Mouse (Mus musculus): Measurements from ENCODE around the gene Mrpl23. TPM values are rescaled to one million over a fixed set of nuclear protein-coding genes. Genes with fewer than 3 reads are reported as not detected.

The Mrpl23 gene
- polyA plus RNA-seq, 1 experiment: 21.3 TPM

GRCm38 (mm10) chr7:142529350-142529749 lies 3.1 kb upstream of the Mrpl23 start:
- TF ChIP-seq POLR2A (IDR thresholded peaks at IDR 0.05; ENCODE audit: control insufficient read depth, extremely low read depth, insufficient read depth, low read length, poor library complexity): no peak
- no peak for TF ChIP-seq CTCF (IDR thresholded peaks at IDR 0.05; ENCODE audit: borderline replicate concordance, control insufficient read depth, extremely low read depth, insufficient read depth, low read length, poor library complexity)
- Histone ChIP-seq H3K27ac (ENCODE audit: control insufficient read depth, insufficient read depth, low read length) (no peak overlapping the region), H3K4me3 (ENCODE audit: control insufficient read depth, insufficient read depth, low read length) (no peak overlapping the region), H3K4me1 (replicated peaks; ENCODE audit: control insufficient read depth, insufficient read depth, low read length) (peaks cover 14% of the 10 kb centered on the region), H3K27me3 (ENCODE audit: control insufficient read depth, insufficient read depth, low read length) (no peaks in the 10 kb centered on the region), H3K36me3 (ENCODE audit: control insufficient read depth, insufficient read depth, low read length) (no peaks in the 10 kb centered on the region)
- 90% methylated on average over 10 of the region's 10 CpGs for WGBS
- DNase-seq: no peak

DNA sequence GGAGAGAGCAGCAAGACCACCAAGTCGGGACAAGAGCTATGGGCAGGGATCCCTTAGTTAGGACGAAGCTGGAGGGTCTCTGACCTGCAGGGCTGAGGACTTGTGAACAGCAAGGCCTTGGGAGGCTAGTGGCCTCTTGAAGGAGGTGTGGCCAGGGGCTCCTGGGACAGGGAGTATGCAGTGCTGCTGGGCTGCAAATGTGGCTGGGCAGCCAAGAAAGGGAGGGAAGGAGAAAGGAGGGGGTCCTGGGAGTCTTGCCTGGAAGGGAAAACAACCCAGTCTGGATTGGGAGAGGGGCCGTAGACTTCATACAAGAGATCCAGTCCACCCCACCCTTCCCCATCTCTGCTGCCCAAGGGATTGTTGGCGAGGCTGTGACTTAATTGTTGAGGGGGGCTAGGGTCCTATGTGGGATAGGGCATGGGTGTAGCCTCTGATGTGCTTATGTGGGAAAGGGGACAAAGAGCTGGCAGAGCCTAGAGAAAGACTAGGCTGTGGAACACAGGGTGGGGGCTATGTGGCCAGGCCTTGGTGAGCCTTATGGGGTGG lies 439 bp upstream of the Mrpl23 start:
- no peak for TF ChIP-seq CTCF (IDR thresholded peaks at IDR 0.05; ENCODE audit: borderline replicate concordance, control insufficient read depth, extremely low read depth, insufficient read depth, low read length, poor library complexity)
- TF ChIP-seq POLR2A (IDR thresholded peaks at IDR 0.05; ENCODE audit: control insufficient read depth, extremely low read depth, insufficient read depth, low read length, poor library complexity): no peak
- WGBS: 89% methylated on average over 4 of the region's 4 CpGs
- Histone ChIP-seq H3K27ac (ENCODE audit: control insufficient read depth, insufficient read depth, low read length) (no peak overlapping the region), H3K36me3 (ENCODE audit: control insufficient read depth, insufficient read depth, low read length) (no peaks in the 10 kb centered on the region), H3K4me1 (replicated peaks; ENCODE audit: control insufficient read depth, insufficient read depth, low read length) (peaks cover 14% of the 10 kb centered on the region), H3K27me3 (ENCODE audit: control insufficient read depth, insufficient read depth, low read length) (no peaks in the 10 kb centered on the region), H3K4me3 (ENCODE audit: control insufficient read depth, insufficient read depth, low read length) (no peak overlapping the region)
- no peak for DNase-seq

DNA sequence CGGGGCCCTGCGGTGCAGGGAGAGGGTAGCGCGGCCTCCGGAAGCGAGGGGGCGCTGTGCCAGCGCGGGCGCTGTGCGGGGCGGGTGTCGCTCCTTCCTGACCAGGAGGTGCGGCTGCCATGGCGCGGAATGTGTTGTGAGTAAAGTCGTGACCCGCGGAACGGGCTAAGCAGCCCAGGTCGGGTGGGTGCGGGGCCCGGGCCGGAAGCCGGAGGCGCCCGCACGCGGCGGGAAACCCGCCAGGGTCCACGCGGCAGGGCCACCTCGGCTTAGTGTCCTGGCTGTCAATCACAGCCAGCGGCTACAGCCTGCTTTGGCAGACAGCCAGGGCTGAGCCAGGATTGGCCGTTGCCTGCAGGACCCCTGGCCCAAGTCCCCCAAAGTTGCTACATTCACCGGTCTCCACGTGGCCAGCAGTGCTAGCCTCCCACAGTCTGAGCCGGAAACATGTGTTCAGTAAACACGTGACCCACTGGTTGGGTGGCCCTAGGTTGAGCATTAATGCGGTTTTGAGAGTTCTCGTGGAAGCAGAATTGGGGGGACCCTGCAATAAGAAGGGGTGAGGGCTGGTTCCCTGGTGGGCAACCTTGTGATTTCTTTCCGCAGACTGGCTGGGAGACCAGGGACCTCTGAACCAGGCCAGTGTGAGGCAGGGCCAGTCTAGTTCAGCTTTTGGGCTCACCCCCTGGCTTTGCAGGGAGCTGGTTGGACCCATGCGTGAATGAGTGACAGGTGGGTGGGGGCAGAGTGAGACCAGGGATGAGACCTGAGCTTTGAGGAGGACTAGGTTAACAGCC lies 771 bp downstream of the Mrpl23 start:
- H3K27me3 ChIP-seq (ENCODE audit: control insufficient read depth, insufficient read depth, low read length): no peaks in the 10 kb centered on the region
- H3K4me1 ChIP-seq (replicated peaks; ENCODE audit: control insufficient read depth, insufficient read depth, low read length): peaks cover 16% of the 10 kb centered on the region
- no peak overlapping the region for H3K27ac ChIP-seq (ENCODE audit: control insufficient read depth, insufficient read depth, low read length)
- peak; percentile 81 for DNase-seq
- WGBS: under 1% methylated on average over 37 of the region's 44 CpGs
- no peaks in the 10 kb centered on the region for H3K36me3 ChIP-seq (ENCODE audit: control insufficient read depth, insufficient read depth, low read length)
- peak overlapping the region; percentile 82 for H3K4me3 ChIP-seq (ENCODE audit: control insufficient read depth, insufficient read depth, low read length)
- peak; percentile 92; the same call in 1 of the 2 replicates for TF ChIP-seq CTCF (IDR thresholded peaks at IDR 0.05; ENCODE audit: borderline replicate concordance, control insufficient read depth, extremely low read depth, insufficient read depth, low read length, poor library complexity)
- 0 out of 2 replicates have a peak, but pooled peaks have one; percentile 45 for TF ChIP-seq POLR2A (IDR thresholded peaks at IDR 0.05; ENCODE audit: control insufficient read depth, extremely low read depth, insufficient read depth, low read length, poor library complexity)

DNA sequence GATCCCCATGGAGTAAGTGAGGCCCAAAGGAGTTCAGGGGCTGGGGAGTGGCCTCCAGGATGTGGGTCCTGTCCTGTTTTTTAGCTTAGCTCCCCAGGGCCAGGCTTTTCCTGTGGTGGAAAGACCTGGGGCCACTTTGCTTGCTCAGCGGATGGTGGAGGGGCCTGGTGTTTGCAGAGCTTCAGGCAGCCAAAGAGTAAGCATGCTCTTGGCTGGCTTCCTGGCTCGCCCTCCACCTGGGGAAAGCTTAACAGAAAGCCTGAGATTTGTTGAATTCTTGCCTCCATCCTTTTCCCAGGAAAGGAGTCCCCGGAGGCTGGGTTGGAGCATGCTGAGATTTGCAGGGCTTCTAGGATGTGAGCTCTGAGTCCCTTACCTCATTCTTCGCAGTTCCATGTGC lies 2.6 kb downstream of the Mrpl23 start:
- Histone ChIP-seq H3K27me3 (ENCODE audit: control insufficient read depth, insufficient read depth, low read length) (no peaks in the 10 kb centered on the region), H3K4me1 (replicated peaks; ENCODE audit: control insufficient read depth, insufficient read depth, low read length) (peaks cover 18% of the 10 kb centered on the region), H3K4me3 (ENCODE audit: control insufficient read depth, insufficient read depth, low read length) (no peak overlapping the region), H3K36me3 (ENCODE audit: control insufficient read depth, insufficient read depth, low read length) (no peaks in the 10 kb centered on the region), H3K27ac (ENCODE audit: control insufficient read depth, insufficient read depth, low read length) (no peak overlapping the region)
- 92% methylated on average over 4 of the region's 4 CpGs for WGBS
- TF ChIP-seq CTCF (IDR thresholded peaks at IDR 0.05; ENCODE audit: borderline replicate concordance, control insufficient read depth, extremely low read depth, insufficient read depth, low read length, poor library complexity): no peak
- TF ChIP-seq POLR2A (IDR thresholded peaks at IDR 0.05; ENCODE audit: control insufficient read depth, extremely low read depth, insufficient read depth, low read length, poor library complexity): no peak
- DNase-seq: no peak

DNA sequence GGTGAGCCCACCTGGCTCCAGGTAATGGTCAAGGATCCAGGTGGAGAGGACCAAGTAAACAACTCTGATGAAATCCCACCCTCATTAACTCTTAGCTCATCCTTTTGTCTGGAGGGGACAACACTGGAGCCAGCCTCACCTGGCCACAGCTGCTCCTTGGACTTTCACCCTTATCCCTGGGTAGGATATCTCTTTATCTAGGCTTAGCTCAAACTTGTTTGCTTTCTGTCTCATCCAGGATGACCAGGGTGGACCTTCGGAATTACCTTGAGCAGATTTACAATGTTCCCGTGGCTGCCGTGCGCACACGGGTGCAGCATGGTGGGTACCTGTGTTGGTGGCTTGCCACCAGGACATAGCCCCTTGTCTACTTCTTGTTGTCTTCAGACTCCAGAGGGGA lies 3.3 kb downstream of the Mrpl23 start:
- no peak overlapping the region for H3K27ac ChIP-seq (ENCODE audit: control insufficient read depth, insufficient read depth, low read length)
- WGBS: over 99% methylated on average over 5 of the region's 5 CpGs
- peaks cover 3% of the 10 kb centered on the region for H3K36me3 ChIP-seq (ENCODE audit: control insufficient read depth, insufficient read depth, low read length)
- no peak for DNase-seq
- H3K4me3 ChIP-seq (ENCODE audit: control insufficient read depth, insufficient read depth, low read length): no peak overlapping the region
- H3K27me3 ChIP-seq (ENCODE audit: control insufficient read depth, insufficient read depth, low read length): no peaks in the 10 kb centered on the region
- TF ChIP-seq CTCF (IDR thresholded peaks at IDR 0.05; ENCODE audit: borderline replicate concordance, control insufficient read depth, extremely low read depth, insufficient read depth, low read length, poor library complexity) (no peak), POLR2A (IDR thresholded peaks at IDR 0.05; ENCODE audit: control insufficient read depth, extremely low read depth, insufficient read depth, low read length, poor library complexity) (no peak)
- H3K4me1 ChIP-seq (replicated peaks; ENCODE audit: control insufficient read depth, insufficient read depth, low read length): peaks cover 18% of the 10 kb centered on the region

DNA sequence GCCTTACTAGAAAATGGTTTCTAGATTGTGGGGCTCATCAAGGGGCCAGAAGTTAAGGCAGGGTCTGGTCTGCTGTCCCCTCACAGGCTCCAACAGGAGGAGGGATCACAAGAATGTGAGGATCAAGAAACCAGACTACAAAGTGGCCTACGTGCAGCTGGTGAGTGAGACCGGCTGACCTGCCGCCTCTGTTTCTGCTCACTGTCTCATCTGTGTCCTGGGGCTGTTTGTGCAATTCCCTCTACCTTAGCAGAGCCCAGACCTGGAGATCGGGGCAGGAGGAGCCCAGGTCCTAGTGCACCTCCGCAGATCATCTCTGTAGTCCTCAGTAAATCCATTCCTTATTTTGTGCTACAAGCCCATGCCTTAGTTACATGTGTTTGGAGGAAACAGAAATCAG lies 4.7 kb downstream of the Mrpl23 start:
- no peak overlapping the region for H3K27ac ChIP-seq (ENCODE audit: control insufficient read depth, insufficient read depth, low read length)
- peaks cover 8% of the 10 kb centered on the region for H3K36me3 ChIP-seq (ENCODE audit: control insufficient read depth, insufficient read depth, low read length)
- 91% methylated on average over 5 of the region's 5 CpGs for WGBS
- TF ChIP-seq POLR2A (IDR thresholded peaks at IDR 0.05; ENCODE audit: control insufficient read depth, extremely low read depth, insufficient read depth, low read length, poor library complexity) (no peak), CTCF (IDR thresholded peaks at IDR 0.05; ENCODE audit: borderline replicate concordance, control insufficient read depth, extremely low read depth, insufficient read depth, low read length, poor library complexity) (no peak)
- peaks cover 18% of the 10 kb centered on the region for H3K4me1 ChIP-seq (replicated peaks; ENCODE audit: control insufficient read depth, insufficient read depth, low read length)
- DNase-seq: no peak
- H3K27me3 ChIP-seq (ENCODE audit: control insufficient read depth, insufficient read depth, low read length): no peaks in the 10 kb centered on the region
- no peak overlapping the region for H3K4me3 ChIP-seq (ENCODE audit: control insufficient read depth, insufficient read depth, low read length)

All from thymus, adult 2 months (tissue).